Mouse (Mus musculus) frontal cortex, postnatal 14 days (tissue): ENCODE measurements at regions not wholly inside any gene's neighbourhood (a gene's known extent, or its start where the extent isn't known, plus 50 kb on each side); places are given as distances from the start of the nearest gene placed in this dataset.

Experiments
- DNase-seq, 2 experiments: peaks; one replicate each; pipeline ENCODE4 v3.0.0; 2022; ENCODE audit warnings: low spot score in 2 of 2

- DNase-seq, result no peak
Measured at GRCm38 (mm10) chr5:119300106-119300505, 370.4 kb upstream of the Tbx3 start.

GRCm38 (mm10) chr5:119301539-119301938, 368.9 kb upstream of the Tbx3 start:
- no peak for DNase-seq

GRCm38 (mm10) chr5:119304721-119305120, 365.7 kb upstream of the Tbx3 start:
- no peak for DNase-seq

GRCm38 (mm10) chr5:119307768-119308167, 362.7 kb upstream of the Tbx3 start:
- no peak for DNase-seq

GRCm38 (mm10) chr5:119310178-119310930, 360.1 kb upstream of the Tbx3 start:
- no peak for DNase-seq

- no peak for DNase-seq
Measured at GRCm38 (mm10) chr5:119312808-119313207, 357.7 kb upstream of the Tbx3 start.

- no peak for DNase-seq
Measured at GRCm38 (mm10) chr5:119315149-119315548, 355.3 kb upstream of the Tbx3 start.

- no peak for DNase-seq
Measured at GRCm38 (mm10) chr5:119317617-119318016, 352.9 kb upstream of the Tbx3 start.

GRCm38 (mm10) chr5:119321368-119322144, 348.9 kb upstream of the Tbx3 start:
- no peak for DNase-seq

GRCm38 (mm10) chr5:119322411-119322810, 348.1 kb upstream of the Tbx3 start:
- no peak for DNase-seq

- no peak for DNase-seq
Measured at GRCm38 (mm10) chr5:119325681-119326255, 344.7 kb upstream of the Tbx3 start.

- no peak for DNase-seq
Measured at GRCm38 (mm10) chr5:119326895-119327294, 343.6 kb upstream of the Tbx3 start.

GRCm38 (mm10) chr5:119328971-119329370, 341.5 kb upstream of the Tbx3 start:
- no peak for DNase-seq

- DNase-seq, result no peak
Measured at GRCm38 (mm10) chr5:119329371-119329770, 341.1 kb upstream of the Tbx3 start.

- no peak for DNase-seq
Measured at GRCm38 (mm10) chr5:119329860-119330259, 340.6 kb upstream of the Tbx3 start.

GRCm38 (mm10) chr5:119331461-119331860, 339.0 kb upstream of the Tbx3 start:
- no peak for DNase-seq

GRCm38 (mm10) chr5:119332621-119333020, 337.8 kb upstream of the Tbx3 start:
- DNase-seq, result no peak

GRCm38 (mm10) chr5:119335211-119335610, 335.3 kb upstream of the Tbx3 start:
- no peak for DNase-seq

GRCm38 (mm10) chr5:119335979-119336378, 334.5 kb upstream of the Tbx3 start:
- DNase-seq, result no peak

GRCm38 (mm10) chr5:119337739-119338138, 332.7 kb upstream of the Tbx3 start:
- no peak for DNase-seq

GRCm38 (mm10) chr5:119338711-119339110, 331.8 kb upstream of the Tbx3 start:
- no peak for DNase-seq

GRCm38 (mm10) chr5:119348303-119348702, 322.2 kb upstream of the Tbx3 start:
- no peak for DNase-seq

GRCm38 (mm10) chr5:119349395-119349794, 321.1 kb upstream of the Tbx3 start:
- no peak for DNase-seq
